Mouse (Mus musculus) adrenal gland, postnatal 25 days (tissue): ENCODE measurements around the gene Slc9a9. TPM values are rescaled to one million over a fixed set of nuclear protein-coding genes. Genes with fewer than 3 reads are reported as not detected.

Source experiments
- DNase-seq: peaks from one replicate; pipeline ENCODE4 v3.0.0; 2021; ENCODE audit warnings: mixed read lengths
- total RNA-seq: library from RNA; stranded (reverse); gene quantifications from 2 replicates; pipeline ENCODE4 v1.2.3, GENCODE M21; 2021

Slc9a9 gene
- total RNA-seq, 1 experiment from 2014 or later, result 2.8 TPM

GRCm38 (mm10) chr9:94950676-94951075 lies 281.0 kb downstream of the Slc9a9 start:
- no peak for DNase-seq

- DNase-seq, result no peak
Measured at GRCm38 (mm10) chr9:94955645-94956044, 285.9 kb downstream of the Slc9a9 start.

- peak; percentile 20 for DNase-seq
Measured at GRCm38 (mm10) chr9:94958382-94958781, 288.7 kb downstream of the Slc9a9 start.

GRCm38 (mm10) chr9:94968596-94969120 lies 298.9 kb downstream of the Slc9a9 start:
- DNase-seq, result no peak

GRCm38 (mm10) chr9:94969131-94969530 lies 299.4 kb downstream of the Slc9a9 start:
- no peak for DNase-seq

- no peak for DNase-seq
Measured at GRCm38 (mm10) chr9:94972021-94972420, 302.3 kb downstream of the Slc9a9 start.

- DNase-seq, result no peak
Measured at GRCm38 (mm10) chr9:94972693-94973092, 303.0 kb downstream of the Slc9a9 start.

GRCm38 (mm10) chr9:94976191-94976590 lies 306.5 kb downstream of the Slc9a9 start:
- DNase-seq, result no peak

- DNase-seq, result no peak
Measured at GRCm38 (mm10) chr9:94993575-94993974, 323.9 kb downstream of the Slc9a9 start.

- no peak for DNase-seq
Measured at GRCm38 (mm10) chr9:95020136-95020706, 350.5 kb downstream of the Slc9a9 start.

GRCm38 (mm10) chr9:95034140-95034970 lies 364.6 kb downstream of the Slc9a9 start:
- DNase-seq, result no peak

- no peak for DNase-seq
Measured at GRCm38 (mm10) chr9:95036209-95036608, 366.5 kb downstream of the Slc9a9 start.

GRCm38 (mm10) chr9:95042420-95042819 lies 372.7 kb downstream of the Slc9a9 start:
- DNase-seq, result no peak

GRCm38 (mm10) chr9:95052160-95052559 lies 382.5 kb downstream of the Slc9a9 start:
- DNase-seq, result no peak

- DNase-seq, result no peak
Measured at GRCm38 (mm10) chr9:95053183-95053582, 383.5 kb downstream of the Slc9a9 start.

GRCm38 (mm10) chr9:95055843-95056242 lies 386.1 kb downstream of the Slc9a9 start:
- DNase-seq, result no peak

GRCm38 (mm10) chr9:95060702-95061101 lies 391.0 kb downstream of the Slc9a9 start:
- DNase-seq, result no peak

GRCm38 (mm10) chr9:95067037-95067436 lies 397.3 kb downstream of the Slc9a9 start:
- DNase-seq, result no peak

GRCm38 (mm10) chr9:95068466-95068865 lies 398.8 kb downstream of the Slc9a9 start:
- DNase-seq, result no peak

- DNase-seq, result no peak
Measured at GRCm38 (mm10) chr9:95070832-95071519, 401.3 kb downstream of the Slc9a9 start.

- no peak for DNase-seq
Measured at GRCm38 (mm10) chr9:95072450-95072955, 402.8 kb downstream of the Slc9a9 start.

GRCm38 (mm10) chr9:95073691-95074090 lies 404.0 kb downstream of the Slc9a9 start:
- no peak for DNase-seq

- no peak for DNase-seq
Measured at GRCm38 (mm10) chr9:95075856-95076255, 406.1 kb downstream of the Slc9a9 start.
